Comparison of ENCODE assay signal across 25 mouse cellular contexts in genomic region chr7:127866434-127866833, GRCm38 (mm10). TPM values are rescaled to one million over a fixed set of nuclear protein-coding genes. Genes with fewer than 3 reads are reported as not detected.
DNase-seq lines count a peak whose midpoint lies in the region; ATAC-seq and TF ChIP-seq lines count a peak whose summit lies in the region.
"Had no signal": no experiment of that assay in that cellular context is flagged by ENCODE, and none has a peak within 500 bp of the region (broad histone marks: within the 10 kb centered on the region; RNA-seq: fewer than 3 reads in every experiment).

No protein-coding gene starts in this region.

- H3K4me2 ChIP-seq in forebrain, embryonic 13.5 days, result no peak overlapping the region
- H3K4me2 ChIP-seq in forebrain, embryonic 11.5 days (ENCODE audit: low read depth, low read length, severe bottlenecking), result no peak overlapping the region
- H3K4me2 ChIP-seq in kidney, postnatal 0 days (ENCODE audit: low read length), result no peak overlapping the region
- H3K4me2 ChIP-seq: embryonic facial prominence, embryonic 12.5 days; forebrain, embryonic 15.5 days; heart, embryonic 13.5 days; hindbrain, embryonic 13.5 days; intestine, embryonic 15.5 days had no signal

- H3K4me1 ChIP-seq in forebrain, embryonic 13.5 days, result no peaks in the 10 kb centered on the region
- H3K4me1 ChIP-seq in forebrain, embryonic 11.5 days (replicated peaks; ENCODE audit: control insufficient read depth, insufficient read depth, low read length), result no peaks in the 10 kb centered on the region
- H3K4me1 ChIP-seq in kidney, postnatal 0 days (replicated peaks; ENCODE audit: insufficient read depth, low read length), result no peaks in the 10 kb centered on the region
- no peaks in the 10 kb centered on the region for H3K4me1 ChIP-seq in kidney, adult 2 months (ENCODE audit: control insufficient read depth, insufficient read depth, low read length)
- peaks cover 48% of the 10 kb centered on the region for H3K4me1 ChIP-seq in E14TG2a.4 (replicated peaks; ENCODE audit: low read depth, low read length)
- H3K4me1 ChIP-seq: embryonic facial prominence, embryonic 12.5 days; forebrain, embryonic 15.5 days had no signal

- WGBS in forebrain, embryonic 13.5 days, result 95% methylated on average over 12 of the region's 12 CpGs
- 91% methylated on average over 12 of the region's 12 CpGs for WGBS in forebrain, embryonic 11.5 days
- WGBS in kidney, postnatal 0 days, result 95% methylated on average over 12 of the region's 12 CpGs
- 95% methylated on average over 12 of the region's 12 CpGs for WGBS in kidney, adult 2 months

- 0 out of 2 replicates have a peak, but pooled peaks have one; percentile 30 for ATAC-seq in forebrain, embryonic 13.5 days
- ATAC-seq in forebrain, embryonic 11.5 days (replicated peaks; ENCODE audit: low FRiP score), result no peak
- peak; percentile 57; the same call in 1 of the 2 replicates for ATAC-seq in kidney, postnatal 0 days (replicated peaks; ENCODE audit: low FRiP score, low read depth)
- ATAC-seq: activated CD4-positive, CD25-positive, alpha-beta regulatory T cell, adult 4 months; forebrain, embryonic 15.5 days; intestine, embryonic 15.5 days had no signal

- H3K9ac ChIP-seq in forebrain, embryonic 13.5 days, result no peak overlapping the region
- H3K9ac ChIP-seq in forebrain, embryonic 11.5 days (ENCODE audit: low read length), result no peak overlapping the region
- no peak overlapping the region for H3K9ac ChIP-seq in kidney, postnatal 0 days (ENCODE audit: low read depth, low read length)
- H3K9ac ChIP-seq: embryonic facial prominence, embryonic 12.5 days; forebrain, embryonic 15.5 days; heart, embryonic 13.5 days; hindbrain, embryonic 13.5 days; intestine, embryonic 15.5 days had no signal

- H3K36me3 ChIP-seq in forebrain, embryonic 13.5 days (ENCODE audit: poor library complexity, severe bottlenecking), result peaks cover 60% of the 10 kb centered on the region
- H3K36me3 ChIP-seq in forebrain, embryonic 11.5 days (ENCODE audit: control insufficient read depth, insufficient read depth, low read length), result peaks cover 11% of the 10 kb centered on the region; the same call in 1 of the 2 replicates
- peaks cover 24% of the 10 kb centered on the region for H3K36me3 ChIP-seq in kidney, postnatal 0 days (ENCODE audit: insufficient read depth, low read length)
- no peaks in the 10 kb centered on the region for H3K36me3 ChIP-seq in kidney, adult 2 months (ENCODE audit: control insufficient read depth, insufficient read depth, low read length)
- peaks cover 41% of the 10 kb centered on the region for H3K36me3 ChIP-seq in E14TG2a.4 (ENCODE audit: insufficient read depth, low read length)

- H3K9me3 ChIP-seq in forebrain, embryonic 13.5 days (replicated peaks), result no peaks in the 10 kb centered on the region
- H3K9me3 ChIP-seq in forebrain, embryonic 11.5 days (ENCODE audit: control insufficient read depth, low read length), result no peaks in the 10 kb centered on the region
- no peaks in the 10 kb centered on the region for H3K9me3 ChIP-seq in kidney, postnatal 0 days (replicated peaks; ENCODE audit: low read length)
- H3K9me3 ChIP-seq in E14TG2a.4 (ENCODE audit: low read length), result no peaks in the 10 kb centered on the region
- H3K9me3 ChIP-seq: embryonic facial prominence, embryonic 12.5 days; forebrain, embryonic 15.5 days; G1E; heart, embryonic 13.5 days; hindbrain, embryonic 13.5 days; intestine, embryonic 15.5 days had no signal

- no peak overlapping the region for H3K4me3 ChIP-seq in forebrain, embryonic 13.5 days
- H3K4me3 ChIP-seq in forebrain, embryonic 11.5 days (ENCODE audit: low read depth, low read length), result no peak overlapping the region
- H3K4me3 ChIP-seq in kidney, postnatal 0 days (replicated peaks; ENCODE audit: low read depth, low read length), result no peak overlapping the region
- H3K4me3 ChIP-seq in kidney, adult 2 months (ENCODE audit: insufficient read depth, low read depth, low read length), result no peak overlapping the region
- H3K4me3 ChIP-seq in E14TG2a.4 (replicated peaks; ENCODE audit: low read length), result peak overlapping the region; percentile 68
- H3K4me3 ChIP-seq: embryonic facial prominence, embryonic 12.5 days; forebrain, embryonic 15.5 days; heart, embryonic 13.5 days; hindbrain, embryonic 13.5 days; intestine, embryonic 15.5 days had no signal

- no peak overlapping the region for H3K27ac ChIP-seq in forebrain, embryonic 13.5 days
- no peak overlapping the region for H3K27ac ChIP-seq in forebrain, embryonic 11.5 days (ENCODE audit: low read depth, low read length)
- no peak overlapping the region for H3K27ac ChIP-seq in kidney, postnatal 0 days
- no peak overlapping the region for H3K27ac ChIP-seq in kidney, adult 2 months (ENCODE audit: insufficient read depth, low read depth, low read length)
- H3K27ac ChIP-seq: embryonic facial prominence, embryonic 12.5 days; forebrain, embryonic 15.5 days; heart, embryonic 13.5 days; hindbrain, embryonic 13.5 days; intestine, embryonic 15.5 days had no signal

- no peaks in the 10 kb centered on the region for H3K27me3 ChIP-seq in forebrain, embryonic 13.5 days
- no peaks in the 10 kb centered on the region for H3K27me3 ChIP-seq in forebrain, embryonic 11.5 days (ENCODE audit: control insufficient read depth, insufficient read depth, low read length)
- no peaks in the 10 kb centered on the region for H3K27me3 ChIP-seq in kidney, postnatal 0 days (ENCODE audit: insufficient read depth, low read length)
- H3K27me3 ChIP-seq in kidney, adult 2 months (replicated peaks; ENCODE audit: control insufficient read depth, insufficient read depth, low read length), result no peaks in the 10 kb centered on the region
- peaks cover 17% of the 10 kb centered on the region for H3K27me3 ChIP-seq in E14TG2a.4 (ENCODE audit: insufficient read depth, low read length)
- H3K27me3 ChIP-seq: embryonic facial prominence, embryonic 12.5 days; forebrain, embryonic 15.5 days; heart, embryonic 13.5 days; hindbrain, embryonic 13.5 days; intestine, embryonic 15.5 days had no signal

- DNase-seq in forebrain, embryonic 11.5 days (ENCODE audit: low spot score), result no peak
- DNase-seq in kidney, postnatal 0 days (ENCODE audit: low spot score), result no peak
- no peak for DNase-seq in kidney, adult 2 months
- peak; percentile 37 for DNase-seq in R1 (ENCODE audit: low read depth, low spot score)
- no peak for DNase-seq in cerebellum, postnatal 14 days
- DNase-seq in spleen, postnatal 14 days (ENCODE audit: low spot score in 2 of 2), result no peak
- DNase-seq: adrenal gland, adult 2 months; adrenal gland, postnatal 25 days; cerebellum, adult 18-20 months; cerebellum, postnatal 10 days; embryo, embryonic 11 days; gastrocnemius, postnatal 36 days; heart, adult 11 months; heart, postnatal 4 days had no signal

- TF ChIP-seq CTCF in kidney, postnatal 0 days (IDR thresholded peaks at IDR 0.05; ENCODE audit: low read depth), result no peak
- TF ChIP-seq CTCF in kidney, adult 2 months (conservative IDR thresholded peaks at IDR 0.05; ENCODE audit: insufficient read depth, insufficient read length, low read depth, low read length), result no peak
- no peak for TF ChIP-seq CTCF in E14TG2a.4 (conservative IDR thresholded peaks at IDR 0.05; ENCODE audit: low read length)

- TF ChIP-seq POLR2A in kidney, adult 2 months (IDR thresholded peaks at IDR 0.05; ENCODE audit: low read depth, low read length), result no peak

RNA-seq across cellular contexts. Expression of gene Zfp646, which starts 9.6 kb away (rescaled TPM):
- polyA plus RNA-seq in forebrain, embryonic 13.5 days (2015; fragmentation: Nextera tagmentation; extraction: Ambion mirVana), result 12.9 and 15.5 TPM in 2 replicates
- 26.2 and 26.8 TPM in 2 replicates for polyA plus RNA-seq in forebrain, embryonic 11.5 days (2014; fragmentation: Nextera tagmentation; extraction: Ambion mirVana)
- 7.4 and 7.5 TPM in 2 replicates for polyA plus RNA-seq in kidney, postnatal 0 days (2015; fragmentation: Nextera tagmentation; extraction: Ambion mirVana)
- 11.9 and 14.3 TPM in 2 replicates for polyA plus RNA-seq in kidney, adult 2 months (2012; rRNA removed)

RNA-seq across cellular contexts. Expression of gene Zfp668, which starts 10.2 kb away (rescaled TPM):
- 39.1 and 44.8 TPM in 2 replicates for polyA plus RNA-seq in forebrain, embryonic 13.5 days (2015; fragmentation: Nextera tagmentation; extraction: Ambion mirVana)
- polyA plus RNA-seq in forebrain, embryonic 11.5 days (2014; fragmentation: Nextera tagmentation; extraction: Ambion mirVana), result 32.6 and 32.9 TPM in 2 replicates
- 12.5 and 13.3 TPM in 2 replicates for polyA plus RNA-seq in kidney, postnatal 0 days (2015; fragmentation: Nextera tagmentation; extraction: Ambion mirVana)
- polyA plus RNA-seq in kidney, adult 2 months (2012; rRNA removed), result 4.2 and 4.3 TPM in 2 replicates

RNA-seq across cellular contexts. Expression of gene Prss53, which starts 24.3 kb away (rescaled TPM):
- 0.66 and 0.77 TPM in 2 replicates for polyA plus RNA-seq in forebrain, embryonic 13.5 days (2015; fragmentation: Nextera tagmentation; extraction: Ambion mirVana)
- 0.56 and 0.91 TPM in 2 replicates for polyA plus RNA-seq in forebrain, embryonic 11.5 days (2014; fragmentation: Nextera tagmentation; extraction: Ambion mirVana)
- polyA plus RNA-seq in kidney, postnatal 0 days (2015; fragmentation: Nextera tagmentation; extraction: Ambion mirVana), result 8.8 and 9.3 TPM in 2 replicates
- polyA plus RNA-seq in kidney, adult 2 months (2012; rRNA removed), result 5.1 and 7.5 TPM in 2 replicates

RNA-seq across cellular contexts. Expression of gene Gm21974, which starts 28.8 kb away (rescaled TPM):
- polyA plus RNA-seq in forebrain, embryonic 13.5 days (2015; fragmentation: Nextera tagmentation; extraction: Ambion mirVana), result not detected in 2 replicates
- not detected in 2 replicates for polyA plus RNA-seq in forebrain, embryonic 11.5 days (2014; fragmentation: Nextera tagmentation; extraction: Ambion mirVana)
- polyA plus RNA-seq in kidney, postnatal 0 days (2015; fragmentation: Nextera tagmentation; extraction: Ambion mirVana), result not detected in 2 replicates
- not detected in 2 replicates for polyA plus RNA-seq in kidney, adult 2 months (2012; rRNA removed)
- polyA plus RNA-seq: activated CD4-positive, CD25-positive, alpha-beta regulatory T cell, adult 4 months; adrenal gland, adult 2 months; C2C12; embryonic facial prominence, embryonic 12.5 days; forebrain, embryonic 15.5 days; G1E; heart, embryonic 13.5 days; heart, postnatal 0 days; hindbrain, embryonic 13.5 days; intestine, embryonic 15.5 days had no signal

RNA-seq across cellular contexts. Expression of gene Vkorc1, which starts 29.0 kb away (rescaled TPM):
- 55.8 and 59.5 TPM in 2 replicates for polyA plus RNA-seq in forebrain, embryonic 13.5 days (2015; fragmentation: Nextera tagmentation; extraction: Ambion mirVana)
- 47.8 and 48.9 TPM in 2 replicates for polyA plus RNA-seq in forebrain, embryonic 11.5 days (2014; fragmentation: Nextera tagmentation; extraction: Ambion mirVana)
- polyA plus RNA-seq in kidney, postnatal 0 days (2015; fragmentation: Nextera tagmentation; extraction: Ambion mirVana), result 162 and 165 TPM in 2 replicates
- 289 and 293 TPM in 2 replicates for polyA plus RNA-seq in kidney, adult 2 months (2012; rRNA removed)
